In genomic region chr6:121366537-121366936, GRCm38 (mm10) we compare ENCODE assay signal across 9 mouse cellular contexts. TPM values are rescaled to one million over a fixed set of nuclear protein-coding genes. Genes with fewer than 3 reads are reported as not detected.
DNase-seq lines count a peak whose midpoint lies in the region; ATAC-seq and TF ChIP-seq lines count a peak whose summit lies in the region.
"Not testable (repeated sequence)": the region's sequence is repeated elsewhere in the genome, so short reads cannot be mapped to it uniquely, and the experiment has no call there.
"Had no signal": no experiment of that assay in that cellular context is flagged by ENCODE, and none has a peak within 500 bp of the region (broad histone marks: within the 10 kb centered on the region; RNA-seq: fewer than 3 reads in every experiment).

No protein-coding gene starts in this region.

- not testable (repeated sequence) for H3K36me3 ChIP-seq in limb, embryonic 14.5 days (ENCODE audit: control insufficient read depth, insufficient read depth, low read length)

- H3K4me2 ChIP-seq in limb, embryonic 14.5 days (replicated peaks; ENCODE audit: low read depth, low read length, severe bottlenecking), result not testable (repeated sequence)

- ATAC-seq in limb, embryonic 14.5 days (ENCODE audit: low FRiP score, low read depth), result not testable (repeated sequence)

- H3K4me1 ChIP-seq in limb, embryonic 14.5 days (ENCODE audit: control insufficient read depth, insufficient read depth, low read length), result not testable (repeated sequence)

- H3K9me3 ChIP-seq in limb, embryonic 14.5 days (ENCODE audit: control insufficient read depth, low read length), result not testable (repeated sequence)

- not testable (repeated sequence) for H3K27ac ChIP-seq in limb, embryonic 14.5 days (replicated peaks; ENCODE audit: low read depth, low read length)

- H3K9ac ChIP-seq in limb, embryonic 14.5 days (ENCODE audit: low read depth, low read length, severe bottlenecking), result not testable (repeated sequence)

- DNase-seq in B cell, adult 2 months, result peak; percentile 70
- peak; percentile 30 for DNase-seq in adrenal gland, adult 2 months
- peak; percentile 12 for DNase-seq in cerebellum, adult 9-10 months
- peak; percentile 26 for DNase-seq in forelimb bud, embryonic 11.5 days (ENCODE audit: low read depth, low spot score)
- peak; percentile 47 for DNase-seq in induced T-regulatory cell, adult 2 months (ENCODE audit: low read depth)
- peak; percentile 27 for DNase-seq in limb, embryonic 14.5 days (ENCODE audit: low spot score)
- DNase-seq in mesoderm, embryonic 11.5 days (ENCODE audit: low read depth, low spot score), result peak; percentile 41
- DNase-seq in spleen, postnatal 4 days (ENCODE audit: low spot score in 2 of 2), result peak; percentile 23 to 70

- not testable (repeated sequence) for H3K4me3 ChIP-seq in limb, embryonic 14.5 days (replicated peaks; ENCODE audit: low read length)

- not testable (repeated sequence) for TF ChIP-seq POLR2A in limb, embryonic 14.5 days (IDR thresholded peaks at IDR 0.05; ENCODE audit: borderline replicate concordance, extremely low read depth, insufficient read depth, insufficient read length)

- 14% methylated on average over 2 of the region's 2 CpGs for WGBS in limb, embryonic 14.5 days

- H3K27me3 ChIP-seq in limb, embryonic 14.5 days (ENCODE audit: control insufficient read depth, insufficient read depth, low read length), result not testable (repeated sequence)

RNA-seq across cellular contexts. Expression of gene Slc6a12, which starts 23.7 kb away (rescaled TPM):
- under 1 TPM; 0.48 to 0.95 TPM for total RNA-seq in adrenal gland, adult 2 months (2021)
- 0.36 and 0.44 TPM in 2 replicates for polyA plus RNA-seq in adrenal gland, adult 2 months (2012; rRNA removed)
- polyA plus RNA-seq in limb, embryonic 14.5 days (2012; rRNA removed), result 0.23 and 0.35 TPM in 2 replicates
- not detected in 2 replicates for polyA plus RNA-seq in limb, embryonic 14.5 days (2014; fragmentation: Nextera tagmentation; extraction: Ambion mirVana)
- polyA plus RNA-seq: heart, embryonic 15.5 days had no signal

Comparison
In these comparisons a context has a peak if more than half of its experiments do, and no peak if none do; other contexts are left out.
1. DNase-seq: peak in every context shown above with its lines; median percentile 70 in B cell, adult 2 months; 47 in induced T-regulatory cell, adult 2 months; 46 in spleen, postnatal 4 days; 41 in mesoderm, embryonic 11.5 days; 30 in adrenal gland, adult 2 months; 27 in limb, embryonic 14.5 days; 26 in forelimb bud, embryonic 11.5 days; 12 in cerebellum, adult 9-10 months.